Mouse (Mus musculus): ENCODE measurements around the gene Phldb2. TPM values are rescaled to one million over a fixed set of nuclear protein-coding genes. Genes with fewer than 3 reads are reported as not detected.

Phldb2 gene
- total RNA-seq, 2 experiments from 2014 or later, result 0.04 to 0.59 TPM

- no peak for ATAC-seq (ENCODE audit: poor library complexity, severe bottlenecking)
Measured at GRCm38 (mm10) chr16:45804708-45805107, 148.7 kb downstream of the Phldb2 start.

GRCm38 (mm10) chr16:45800406-45800805 is 153.0 kb downstream of the Phldb2 start:
- no peak for ATAC-seq (ENCODE audit: poor library complexity, severe bottlenecking)

- ATAC-seq (ENCODE audit: poor library complexity, severe bottlenecking), result no peak
Measured at GRCm38 (mm10) chr16:45799150-45799549, 154.2 kb downstream of the Phldb2 start.

GRCm38 (mm10) chr16:45798591-45798990 is 154.8 kb downstream of the Phldb2 start:
- no peak for ATAC-seq (ENCODE audit: poor library complexity, severe bottlenecking)

GRCm38 (mm10) chr16:45796815-45797214 is 156.6 kb downstream of the Phldb2 start:
- no peak for ATAC-seq (ENCODE audit: poor library complexity, severe bottlenecking)

- ATAC-seq (ENCODE audit: poor library complexity, severe bottlenecking), result no peak
Measured at GRCm38 (mm10) chr16:45795188-45795693, 158.2 kb downstream of the Phldb2 start.

- ATAC-seq (ENCODE audit: poor library complexity, severe bottlenecking), result no peak
Measured at GRCm38 (mm10) chr16:45792781-45793180, 160.6 kb downstream of the Phldb2 start.

GRCm38 (mm10) chr16:45791286-45791685 is 162.1 kb downstream of the Phldb2 start:
- peak; percentile 20 for ATAC-seq (ENCODE audit: poor library complexity, severe bottlenecking)

GRCm38 (mm10) chr16:45789311-45789710 is 164.1 kb downstream of the Phldb2 start:
- no peak for ATAC-seq (ENCODE audit: poor library complexity, severe bottlenecking)

- no peak for ATAC-seq (ENCODE audit: poor library complexity, severe bottlenecking)
Measured at GRCm38 (mm10) chr16:45787650-45788049, 165.7 kb downstream of the Phldb2 start.

- peak; percentile 97 for ATAC-seq (ENCODE audit: poor library complexity, severe bottlenecking)
Measured at GRCm38 (mm10) chr16:45786639-45787038, 166.8 kb downstream of the Phldb2 start.

GRCm38 (mm10) chr16:45780001-45780400 is 173.4 kb downstream of the Phldb2 start:
- ATAC-seq (ENCODE audit: poor library complexity, severe bottlenecking), result peak; percentile 59

GRCm38 (mm10) chr16:45774813-45775212 is 178.6 kb downstream of the Phldb2 start:
- no peak for ATAC-seq (ENCODE audit: poor library complexity, severe bottlenecking)

GRCm38 (mm10) chr16:45770914-45771313 is 182.5 kb downstream of the Phldb2 start:
- ATAC-seq (ENCODE audit: poor library complexity, severe bottlenecking), result no peak

- ATAC-seq (ENCODE audit: poor library complexity, severe bottlenecking), result no peak
Measured at GRCm38 (mm10) chr16:45767853-45768640, 185.4 kb downstream of the Phldb2 start.

- no peak for ATAC-seq (ENCODE audit: poor library complexity, severe bottlenecking)
Measured at GRCm38 (mm10) chr16:45767434-45767833, 186.0 kb downstream of the Phldb2 start.

- ATAC-seq (ENCODE audit: poor library complexity, severe bottlenecking), result no peak
Measured at GRCm38 (mm10) chr16:45765801-45766494, 187.4 kb downstream of the Phldb2 start.

- no peak for ATAC-seq (ENCODE audit: poor library complexity, severe bottlenecking)
Measured at GRCm38 (mm10) chr16:45765102-45765501, 188.3 kb downstream of the Phldb2 start.

GRCm38 (mm10) chr16:45762859-45763505 is 190.4 kb downstream of the Phldb2 start:
- no peak for ATAC-seq (ENCODE audit: poor library complexity, severe bottlenecking)

GRCm38 (mm10) chr16:45761425-45761824 is 192.0 kb downstream of the Phldb2 start:
- ATAC-seq (ENCODE audit: poor library complexity, severe bottlenecking), result no peak

GRCm38 (mm10) chr16:45758726-45759269 is 194.6 kb downstream of the Phldb2 start:
- ATAC-seq (ENCODE audit: poor library complexity, severe bottlenecking), result no peak
